Mouse (Mus musculus) lung, embryonic 15.5 days (tissue): Measurements from ENCODE around the gene Clybl. TPM values are rescaled to one million over a fixed set of nuclear protein-coding genes. Genes with fewer than 3 reads are reported as not detected.

Experiments
- ATAC-seq: fragments of 200-750 bp; cut with Nextera tagmentation; 2 replicates; pipeline ENCODE4 v1.8.0; 2017; ENCODE audit warnings: moderate number of reproducible peaks, borderline replicate concordance; ENCODE audit not compliant: low FRiP score, low TSS enrichment; ENCODE audit errors: extremely low read depth
- H3K27ac ChIP-seq: fragments of 300-500 bp; sonication (generic); 2 replicates; pipeline ENCODE4 v1.5.1; 2015; ENCODE audit warnings: moderate library complexity, mild to moderate bottlenecking, inconsistent platforms
- H3K27me3 ChIP-seq: fragments of 300-500 bp; sonication (generic); 2 replicates; pipeline ENCODE4 v1.6.1; 2015; ENCODE audit warnings: inconsistent platforms
- H3K36me3 ChIP-seq: fragments of 300-500 bp; sonication (generic); 2 replicates; pipeline ENCODE4 v1.6.1; 2015; ENCODE audit warnings: inconsistent platforms
- H3K4me1 ChIP-seq: fragments of 300-500 bp; sonication (generic); 2 replicates; pipeline ENCODE4 v1.6.1; 2015; ENCODE audit warnings: inconsistent platforms
- H3K4me2 ChIP-seq: fragments of 300-500 bp; sonication (generic); 2 replicates; pipeline ENCODE4 v1.6.1; 2015; ENCODE audit warnings: inconsistent platforms, mild to moderate bottlenecking, moderate library complexity
- H3K4me3 ChIP-seq: fragments of 300-500 bp; sonication (generic); 2 replicates; pipeline ENCODE4 v1.5.1; 2015; ENCODE audit warnings: mild to moderate bottlenecking, inconsistent platforms
- H3K9ac ChIP-seq: fragments of 300-500 bp; sonication (generic); 2 replicates; pipeline ENCODE4 v1.6.1; 2015; ENCODE audit warnings: inconsistent platforms
- H3K9me3 ChIP-seq: fragments of 300-500 bp; sonication (generic); 2 replicates; pipeline ENCODE4 v1.6.1; 2016; ENCODE audit warnings: inconsistent platforms
- WGBS: fragments of 180-500 bp; shearing (Covaris S2); methylation state at CpG from one replicate; pipeline ENCODE4 v1.1.7; 2015; 5-methylcytosine and 5-hydroxymethylcytosine counted together
- polyA plus RNA-seq: library from polyadenylated mRNA; unstranded; fragments of >200 nt; fragmentation: Nextera tagmentation; extraction: Ambion mirVana; gene quantifications from 2 replicates; pipeline ENCODE4 v1.2.1, GENCODE M21; 2015

Clybl gene
- polyA plus RNA-seq, 1 experiment from 2014 or later, result 20.4 TPM

DNA sequence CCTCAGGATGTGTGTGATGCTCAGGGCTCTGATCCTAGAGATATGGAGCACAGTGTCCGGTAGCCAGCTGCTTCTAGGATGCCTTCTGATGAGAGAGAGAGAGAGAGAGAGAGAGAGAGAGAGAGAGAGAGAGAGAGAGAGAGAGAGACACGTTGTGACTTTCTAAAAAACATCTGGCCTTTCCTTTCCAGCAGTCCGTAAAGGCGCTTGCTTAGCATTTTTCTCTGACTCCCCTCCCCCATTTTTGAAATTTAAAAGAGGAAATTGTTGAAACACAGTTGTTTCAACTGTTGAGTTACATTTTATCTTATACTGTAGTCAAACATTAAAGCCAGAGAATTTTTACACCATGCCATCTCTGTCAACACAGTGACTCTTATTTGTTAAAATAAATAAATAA, 114.9 kb downstream of the Clybl start:
- no peak overlapping the region for H3K9ac ChIP-seq
- peaks cover 17% of the 10 kb centered on the region for H3K27me3 ChIP-seq
- H3K36me3 ChIP-seq, result no peaks in the 10 kb centered on the region
- no peak overlapping the region for H3K4me2 ChIP-seq
- H3K9me3 ChIP-seq, result no peaks in the 10 kb centered on the region
- WGBS, result 20% methylated on average over 4 of the region's 4 CpGs
- no peak overlapping the region for H3K27ac ChIP-seq
- H3K4me3 ChIP-seq, result no peak overlapping the region
- no peaks in the 10 kb centered on the region for H3K4me1 ChIP-seq
- no peak for ATAC-seq

DNA sequence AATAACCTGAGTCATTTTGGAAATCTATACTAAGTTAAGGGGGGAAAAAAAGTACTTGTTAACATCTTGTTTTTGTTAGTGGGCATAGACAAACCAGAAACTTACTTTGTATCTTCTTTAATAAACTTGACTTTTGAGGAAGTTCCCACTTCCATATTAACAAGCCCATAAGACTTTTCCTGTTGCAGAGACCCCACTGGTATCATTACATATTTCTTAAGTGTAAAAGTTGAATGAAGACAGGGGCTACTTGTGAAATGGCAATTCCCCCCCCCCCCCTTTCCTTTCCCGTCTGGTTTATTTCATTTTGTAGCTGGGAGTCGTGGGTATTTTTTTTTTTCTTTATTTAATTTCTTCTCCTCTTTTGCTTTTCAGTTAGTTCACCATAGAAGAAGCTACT, 115.4 kb downstream of the Clybl start:
- H3K4me2 ChIP-seq, result no peak overlapping the region
- WGBS, result 37% methylated on average over 2 of the region's 2 CpGs
- no peaks in the 10 kb centered on the region for H3K4me1 ChIP-seq
- H3K36me3 ChIP-seq, result no peaks in the 10 kb centered on the region
- H3K9me3 ChIP-seq, result no peaks in the 10 kb centered on the region
- no peak overlapping the region for H3K4me3 ChIP-seq
- no peak for ATAC-seq
- peaks cover 14% of the 10 kb centered on the region; the same call in 1 of the 2 replicates for H3K27me3 ChIP-seq
- no peak overlapping the region for H3K27ac ChIP-seq
- no peak overlapping the region for H3K9ac ChIP-seq

DNA sequence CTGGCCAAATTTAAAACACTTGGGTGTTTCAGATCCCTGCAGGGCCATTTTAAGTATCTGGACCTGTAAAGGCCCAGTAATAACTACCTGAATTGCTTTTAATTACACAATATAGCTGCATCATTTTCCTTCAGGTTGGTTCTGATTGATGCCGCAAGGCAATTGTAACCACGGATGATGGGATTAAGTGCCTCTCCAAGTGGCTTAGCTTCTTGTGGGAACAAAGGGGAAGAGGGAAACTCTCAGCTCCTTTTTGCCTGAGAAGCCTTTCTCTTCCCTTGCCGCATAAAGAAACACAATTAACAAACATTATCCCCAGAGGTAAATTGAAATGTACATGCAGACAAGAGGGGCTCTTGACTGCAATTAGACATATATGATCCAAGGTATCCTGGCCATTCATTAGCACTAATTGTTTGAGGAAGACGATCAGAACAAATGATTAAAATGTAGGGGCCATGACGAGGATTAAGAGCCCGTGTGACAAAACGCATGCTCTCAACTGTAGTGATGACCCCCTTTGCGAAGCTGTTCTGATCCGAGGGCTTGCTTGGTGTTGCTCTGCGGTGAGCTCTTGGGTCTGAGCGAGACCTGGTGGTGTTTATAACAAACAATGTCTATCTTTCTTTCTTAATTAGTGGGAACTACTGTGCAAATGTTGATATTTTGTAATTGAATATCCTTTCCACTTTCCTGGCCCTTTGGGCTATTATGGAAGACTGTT, 116.0 kb downstream of the Clybl start:
- whole genome bisulfite sequencing, result 54% methylated on average over 11 of the region's 11 CpGs
- H3K9ac ChIP-seq, result no peak overlapping the region
- no peaks in the 10 kb centered on the region for H3K36me3 ChIP-seq
- peaks cover 8% of the 10 kb centered on the region; the same call in 1 of the 2 replicates for H3K27me3 ChIP-seq
- ATAC-seq, result no peak
- no peaks in the 10 kb centered on the region for H3K9me3 ChIP-seq
- no peaks in the 10 kb centered on the region for H3K4me1 ChIP-seq
- no peak overlapping the region for H3K27ac ChIP-seq
- no peak overlapping the region for H3K4me3 ChIP-seq
- no peak overlapping the region for H3K4me2 ChIP-seq

DNA sequence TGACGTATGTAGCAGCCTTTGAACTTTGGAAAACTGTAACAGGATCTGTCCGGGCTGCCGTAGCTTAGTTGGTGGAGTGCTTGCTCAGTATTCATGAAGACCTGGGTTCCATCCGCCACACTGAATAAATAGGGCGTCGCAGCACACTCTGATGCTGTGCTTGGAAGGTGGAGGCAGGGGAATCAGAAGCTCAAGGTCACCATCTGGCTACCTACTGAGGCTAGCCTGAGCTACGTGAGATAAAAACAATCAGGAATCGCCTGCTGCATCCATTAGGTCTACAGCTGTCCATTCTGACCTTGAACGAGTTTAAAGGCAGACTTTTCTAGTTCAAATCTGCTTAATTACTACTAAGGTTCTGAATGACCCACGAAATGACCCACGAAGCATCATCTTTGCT, 118.8 kb downstream of the Clybl start:
- WGBS, result 69% methylated on average over 11 of the region's 11 CpGs
- Histone ChIP-seq H3K27ac (no peak overlapping the region), H3K9me3 (no peaks in the 10 kb centered on the region), H3K4me2 (no peak overlapping the region), H3K27me3 (peaks cover 2% of the 10 kb centered on the region; the same call in 1 of the 2 replicates), H3K4me1 (no peaks in the 10 kb centered on the region), H3K4me3 (no peak overlapping the region), H3K36me3 (no peaks in the 10 kb centered on the region), H3K9ac (no peak overlapping the region)
- no peak for ATAC-seq

DNA sequence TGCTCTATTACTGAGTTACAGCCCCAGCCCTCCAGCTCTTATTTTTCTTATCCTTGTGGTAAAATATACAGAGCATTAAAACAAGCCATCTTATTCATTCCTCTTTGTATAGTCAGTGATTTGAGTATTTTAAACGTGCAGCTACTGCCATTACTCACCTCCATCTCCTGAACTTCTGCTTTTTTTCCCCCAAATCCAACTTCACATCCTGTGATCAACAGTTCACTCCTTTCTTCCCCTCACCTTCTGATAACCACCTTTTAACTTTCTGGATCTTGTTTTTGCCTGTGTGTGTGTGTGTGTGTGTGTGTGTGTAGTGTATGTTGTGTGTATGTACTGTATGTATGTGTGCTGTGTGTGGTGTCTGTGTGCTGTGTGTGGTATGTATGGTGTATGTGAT, 122.3 kb downstream of the Clybl start:
- 42% methylated on average over 1 of the region's 1 CpGs for WGBS
- H3K9ac ChIP-seq, result no peak overlapping the region
- H3K4me2 ChIP-seq, result no peak overlapping the region
- no peaks in the 10 kb centered on the region for H3K27me3 ChIP-seq
- H3K4me3 ChIP-seq, result no peak overlapping the region
- no peaks in the 10 kb centered on the region for H3K36me3 ChIP-seq
- no peaks in the 10 kb centered on the region for H3K9me3 ChIP-seq
- no peaks in the 10 kb centered on the region for H3K4me1 ChIP-seq
- no peak for ATAC-seq
- no peak overlapping the region for H3K27ac ChIP-seq

DNA sequence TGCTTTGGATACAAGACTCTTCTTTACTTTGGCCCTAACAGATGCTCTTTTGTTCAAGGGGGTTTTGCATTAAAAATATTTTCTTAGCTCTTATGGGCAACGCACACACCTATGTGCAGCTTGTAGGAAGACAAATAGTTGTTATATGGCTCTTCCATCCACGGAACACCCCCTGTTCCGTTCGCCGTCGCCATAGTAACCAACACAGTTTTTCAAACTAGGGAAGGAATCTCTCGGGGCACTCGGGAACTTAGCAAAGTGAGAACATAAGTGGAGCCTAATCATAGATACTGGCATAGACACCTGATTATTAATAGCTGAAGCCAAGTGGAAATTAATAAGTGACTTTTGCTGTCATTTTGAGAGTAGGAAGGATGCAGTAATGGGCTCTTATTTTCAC, 123.6 kb downstream of the Clybl start:
- Histone ChIP-seq H3K4me2 (no peak overlapping the region), H3K4me1 (no peaks in the 10 kb centered on the region), H3K27me3 (no peaks in the 10 kb centered on the region), H3K36me3 (no peaks in the 10 kb centered on the region), H3K4me3 (no peak overlapping the region), H3K9me3 (no peaks in the 10 kb centered on the region), H3K9ac (no peak overlapping the region), H3K27ac (no peak overlapping the region)
- 54% methylated on average over 8 of the region's 8 CpGs for WGBS
- no peak for ATAC-seq

DNA sequence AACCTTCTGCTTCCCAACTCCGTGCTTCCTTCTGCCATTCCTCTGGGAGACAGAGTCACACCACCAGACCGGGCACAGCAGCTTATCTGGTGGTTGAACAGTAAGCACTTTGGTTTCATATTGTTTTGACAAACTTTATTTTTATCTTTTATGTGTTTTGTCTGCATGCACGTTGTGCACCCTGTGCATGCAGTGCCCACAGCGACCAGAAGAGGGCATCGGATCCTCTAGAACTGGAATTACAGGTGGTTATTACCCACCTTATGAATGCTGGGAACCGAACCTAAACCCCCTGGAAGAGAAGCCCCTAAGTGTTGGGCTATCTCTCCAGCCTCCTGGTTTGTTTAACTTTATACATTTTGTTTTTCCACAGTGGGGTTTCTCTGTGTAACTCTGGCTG, 130.9 kb downstream of the Clybl start:
- H3K9me3 ChIP-seq, result no peaks in the 10 kb centered on the region
- H3K27me3 ChIP-seq, result no peaks in the 10 kb centered on the region

DNA sequence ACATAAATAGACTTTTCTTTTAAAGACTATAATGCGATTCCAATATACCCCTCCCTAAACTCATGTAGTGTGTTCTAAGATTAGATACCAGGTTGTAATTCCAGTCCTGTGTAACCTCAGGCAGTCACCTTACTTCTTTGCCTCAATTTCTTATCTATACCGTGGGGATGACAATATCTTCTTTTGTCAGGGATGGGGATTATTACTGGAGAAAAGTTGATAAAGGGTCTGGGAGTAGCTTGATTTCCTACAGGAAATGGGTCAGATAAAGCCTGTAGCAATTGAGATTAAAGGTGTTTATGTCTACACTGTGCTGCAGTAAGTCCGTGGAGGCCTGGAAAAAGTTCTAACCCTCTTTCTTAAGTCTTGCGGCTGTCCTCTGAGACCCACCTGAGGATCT, 131.8 kb downstream of the Clybl start:
- no peak overlapping the region for H3K4me2 ChIP-seq
- WGBS, result 70% methylated on average over 4 of the region's 4 CpGs

More for the DNA sequence above, 130.9 kb downstream of the Clybl start:
- ATAC-seq, result no peak
- no peaks in the 10 kb centered on the region for H3K36me3 ChIP-seq
- H3K4me3 ChIP-seq, result no peak overlapping the region
- H3K4me1 ChIP-seq, result no peaks in the 10 kb centered on the region
- WGBS, result 92% methylated on average over 6 of the region's 6 CpGs
- H3K27ac ChIP-seq, result no peak overlapping the region
- no peak overlapping the region for H3K9ac ChIP-seq
- H3K4me2 ChIP-seq, result no peak overlapping the region

DNA sequence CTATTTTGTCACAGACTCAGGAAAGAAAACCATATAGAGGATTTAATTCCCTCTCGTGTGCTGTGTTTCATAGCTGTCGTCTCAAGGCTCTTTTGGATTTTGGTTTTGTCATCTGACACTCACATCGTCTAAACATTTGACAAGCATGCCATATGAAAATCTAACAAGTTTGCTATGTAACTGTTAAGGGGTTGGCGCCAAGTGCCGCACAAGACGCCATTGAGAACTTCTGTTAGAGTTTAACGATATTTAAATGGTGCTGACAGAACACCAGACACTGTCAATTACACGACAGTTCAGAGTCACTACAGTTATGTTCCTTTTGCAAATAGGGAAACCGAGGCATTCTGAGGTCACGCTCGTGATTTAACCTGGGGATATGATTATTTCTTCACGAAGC, 134.2 kb downstream of the Clybl start:
- Histone ChIP-seq H3K4me3 (no peak overlapping the region), H3K36me3 (no peaks in the 10 kb centered on the region), H3K9ac (no peak overlapping the region), H3K4me1 (no peaks in the 10 kb centered on the region), H3K27me3 (no peaks in the 10 kb centered on the region), H3K9me3 (no peaks in the 10 kb centered on the region), H3K4me2 (no peak overlapping the region), H3K27ac (no peak overlapping the region)
- WGBS, result 85% methylated on average over 12 of the region's 12 CpGs
- no peak for ATAC-seq

More for the DNA sequence above, 131.8 kb downstream of the Clybl start:
- no peaks in the 10 kb centered on the region for H3K27me3 ChIP-seq
- H3K4me3 ChIP-seq, result no peak overlapping the region
- no peaks in the 10 kb centered on the region for H3K36me3 ChIP-seq
- H3K9ac ChIP-seq, result no peak overlapping the region
- ATAC-seq, result no peak
- no peak overlapping the region for H3K27ac ChIP-seq
- no peaks in the 10 kb centered on the region for H3K4me1 ChIP-seq
- no peaks in the 10 kb centered on the region for H3K9me3 ChIP-seq

DNA sequence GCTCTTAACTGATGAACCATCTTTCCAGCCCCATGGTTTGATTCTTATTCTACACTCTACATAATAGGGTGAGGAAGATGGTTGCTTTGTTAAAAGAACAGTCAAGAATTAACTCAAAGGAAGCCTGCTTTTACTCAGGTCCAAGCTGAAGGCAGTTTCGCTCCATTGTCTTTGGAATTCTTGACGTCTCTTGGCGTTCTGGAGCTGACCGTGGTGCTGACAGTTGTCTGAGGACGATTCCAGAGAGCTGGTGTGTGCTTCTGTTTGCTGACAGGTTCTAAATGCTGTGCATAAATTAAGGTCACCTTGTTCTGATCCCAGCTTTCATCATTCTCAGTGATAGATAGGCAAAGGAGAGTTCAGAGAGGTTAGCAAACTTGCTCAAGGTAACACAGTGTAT, 140.6 kb downstream of the Clybl start:
- Histone ChIP-seq H3K9ac (no peak overlapping the region), H3K4me2 (no peak overlapping the region), H3K36me3 (no peaks in the 10 kb centered on the region), H3K27ac (no peak overlapping the region), H3K4me1 (no peaks in the 10 kb centered on the region), H3K9me3 (no peaks in the 10 kb centered on the region), H3K4me3 (no peak overlapping the region), H3K27me3 (no peaks in the 10 kb centered on the region)
- 15% methylated on average over 5 of the region's 5 CpGs for WGBS
- no peak for ATAC-seq

DNA sequence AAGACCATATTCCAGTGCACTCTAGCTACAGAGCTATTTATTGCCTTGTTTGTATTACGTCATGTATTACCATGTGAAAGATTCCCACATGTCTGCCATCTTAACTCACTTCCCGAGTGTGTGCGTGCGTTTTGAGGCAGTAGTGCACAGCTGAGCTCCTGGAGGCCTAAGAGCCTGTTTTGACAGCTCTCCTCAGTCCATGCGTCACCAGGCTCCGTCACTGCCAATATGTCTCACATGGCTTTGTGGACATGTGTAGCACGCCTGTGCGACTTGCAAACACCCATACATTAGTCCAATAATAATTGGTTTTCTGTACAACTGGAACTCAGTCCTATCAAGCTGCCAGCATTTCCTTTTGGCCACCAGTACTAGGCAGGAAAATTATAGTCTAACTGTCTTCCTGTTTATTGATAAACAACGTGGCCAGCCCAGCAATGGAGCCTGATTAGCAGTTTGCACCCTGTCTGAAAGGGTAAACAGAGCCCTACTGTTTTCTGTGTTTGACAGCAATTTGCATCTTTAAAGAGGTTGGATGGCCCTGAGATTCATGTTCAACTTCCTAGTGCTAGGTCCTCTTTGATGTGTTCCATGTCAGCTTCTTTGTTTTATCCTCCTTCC, 142.4 kb downstream of the Clybl start:
- H3K4me1 ChIP-seq, result no peaks in the 10 kb centered on the region

DNA sequence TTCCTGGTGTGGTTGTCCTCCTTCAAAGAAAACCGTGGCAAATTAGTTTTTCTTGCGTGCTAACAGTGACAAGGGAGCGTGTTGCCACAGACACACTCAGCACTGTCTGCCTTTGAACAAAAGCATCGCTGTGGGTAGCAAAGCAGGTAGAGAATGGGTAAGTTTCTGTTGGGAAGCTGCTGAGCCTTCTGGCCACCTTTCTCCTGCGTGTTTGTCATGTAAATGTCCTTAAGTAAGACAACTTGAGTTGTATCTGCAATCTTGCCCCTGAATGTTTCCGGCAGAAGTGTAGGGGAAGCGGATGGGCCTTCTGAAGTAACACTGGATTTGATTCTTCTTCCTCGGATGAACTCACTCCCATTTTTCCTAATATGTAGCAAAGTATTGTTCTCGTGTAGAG, 148.6 kb downstream of the Clybl start:
- 72% methylated on average over 9 of the region's 9 CpGs for WGBS
- no peak for ATAC-seq
- H3K9ac ChIP-seq, result no peak overlapping the region
- H3K36me3 ChIP-seq, result no peaks in the 10 kb centered on the region
- H3K27me3 ChIP-seq, result no peaks in the 10 kb centered on the region
- no peaks in the 10 kb centered on the region for H3K9me3 ChIP-seq
- no peak overlapping the region for H3K4me2 ChIP-seq
- no peak overlapping the region for H3K4me3 ChIP-seq
- H3K4me1 ChIP-seq, result no peaks in the 10 kb centered on the region
- no peak overlapping the region for H3K27ac ChIP-seq

More for the DNA sequence above, 142.4 kb downstream of the Clybl start:
- Histone ChIP-seq H3K4me3 (no peak overlapping the region), H3K9me3 (no peaks in the 10 kb centered on the region), H3K27ac (no peak overlapping the region), H3K36me3 (no peaks in the 10 kb centered on the region), H3K27me3 (no peaks in the 10 kb centered on the region), H3K9ac (no peak overlapping the region), H3K4me2 (no peak overlapping the region)
- 68% methylated on average over 9 of the region's 9 CpGs for WGBS
- ATAC-seq, result no peak
